Mouse (Mus musculus) heart, postnatal 0 days (tissue): ENCODE results near the gene Ormdl3.

Experiments
- CTCF ChIP-seq: IDR thresholded peaks from 2 replicates; pipeline ENCODE4 v1.5.1; 2016; ENCODE audit warnings: antibody characterized with exemption, control low read depth, low read depth
- EP300 ChIP-seq: IDR thresholded peaks from 2 replicates; pipeline ENCODE4 v1.6.1; 2016; ENCODE audit warnings: antibody characterized with exemption, low read depth

DNA sequence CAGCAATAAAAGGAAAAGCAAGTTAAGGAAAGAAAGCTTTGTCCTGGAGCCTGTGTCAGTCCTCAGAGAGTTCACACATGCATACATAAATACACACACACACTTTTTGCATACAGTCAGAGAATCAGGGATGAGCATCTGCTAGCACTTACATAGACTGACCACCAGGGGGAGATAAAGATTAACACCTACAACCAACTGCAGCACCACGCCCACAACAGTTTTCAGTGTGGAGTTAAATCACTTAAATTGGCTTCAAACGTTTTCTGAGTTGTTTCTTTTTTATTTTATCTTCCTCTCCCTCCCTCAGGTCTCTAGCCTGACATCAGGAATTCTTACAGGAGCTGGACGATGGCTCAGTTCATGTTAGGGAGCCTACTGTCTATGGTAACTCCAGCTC, 19.6 kb upstream of the Ormdl3 start:
- TF ChIP-seq CTCF (peak; percentile 81), EP300 (no peak)
